Mouse (Mus musculus) cerebellum, adult 2 months (tissue): Measurements from ENCODE around the gene Son.

ENCODE experiments used
- CTCF ChIP-seq: fragments of 200-500 bp; IDR thresholded peaks from 2 replicates; pipeline ENCODE4 v1.5.1; 2011; ENCODE audit warnings: low read depth, mild to moderate bottlenecking, control low read depth, low read length, moderate library complexity, borderline replicate concordance; ENCODE audit not compliant: insufficient read depth
- POLR2A ChIP-seq: fragments of 200-500 bp; IDR thresholded peaks from 2 replicates; pipeline ENCODE4 v1.6.1; 2011; ENCODE audit warnings: low read length, control low read depth, borderline replicate concordance; ENCODE audit not compliant: insufficient read depth

GRCm38 (mm10) chr16:91710241-91710640 is 62.9 kb downstream of the Son start:
- TF ChIP-seq POLR2A (no peak), CTCF (no peak)
